In genomic region chr9:106903791-106904134, GRCm38 (mm10) we compare ENCODE assay signal across 8 mouse cellular contexts. TPM values are rescaled to one million over a fixed set of nuclear protein-coding genes. Genes with fewer than 3 reads are reported as not detected.
DNase-seq lines count a peak whose midpoint lies in the region; ATAC-seq lines count a peak whose summit lies in the region.
"Had no signal": no experiment of that assay in that cellular context is flagged by ENCODE, and none has a peak within 500 bp of the region (broad histone marks: within the 10 kb centered on the region; RNA-seq: fewer than 3 reads in every experiment).

No protein-coding gene starts in this region.

- 13% methylated on average over 1 of the region's 1 CpGs for WGBS in kidney, embryonic 14.5 days

- H3K4me3 ChIP-seq in kidney, embryonic 14.5 days (ENCODE audit: low read length): no peak overlapping the region
- H3K4me3 ChIP-seq: embryonic facial prominence, embryonic 13.5 days had no signal

- H3K9ac ChIP-seq in kidney, embryonic 14.5 days (ENCODE audit: low read depth, low read length): no peak overlapping the region
- H3K9ac ChIP-seq: embryonic facial prominence, embryonic 13.5 days had no signal

- H3K27ac ChIP-seq in kidney, embryonic 14.5 days (ENCODE audit: low read depth, low read length): no peak overlapping the region
- H3K27ac ChIP-seq: embryonic facial prominence, embryonic 13.5 days had no signal

- no peaks in the 10 kb centered on the region for H3K4me1 ChIP-seq in kidney, embryonic 14.5 days (ENCODE audit: control insufficient read depth, insufficient read depth, low read length)
- H3K4me1 ChIP-seq: embryonic facial prominence, embryonic 13.5 days had no signal

- H3K36me3 ChIP-seq in kidney, embryonic 14.5 days (ENCODE audit: control insufficient read depth, insufficient read depth, low read length): no peaks in the 10 kb centered on the region
- H3K36me3 ChIP-seq: embryonic facial prominence, embryonic 13.5 days had no signal

- no peaks in the 10 kb centered on the region for H3K9me3 ChIP-seq in kidney, embryonic 14.5 days (ENCODE audit: control insufficient read depth, low read length)
- H3K9me3 ChIP-seq: embryonic facial prominence, embryonic 13.5 days had no signal

- ATAC-seq in kidney, embryonic 14.5 days (ENCODE audit: low FRiP score, low TSS enrichment): no peak

- no peak overlapping the region for H3K4me2 ChIP-seq in kidney, embryonic 14.5 days (replicated peaks; ENCODE audit: low read depth, low read length)
- H3K4me2 ChIP-seq: embryonic facial prominence, embryonic 13.5 days had no signal

- peak; percentile 66 for DNase-seq in kidney, adult 9 months
- DNase-seq in ES-CJ7 (ENCODE audit: low read depth, low spot score): peak; percentile 74
- DNase-seq in R1 (ENCODE audit: low read depth, low spot score): peak; percentile 74
- DNase-seq in heart, postnatal 4 days: peak; percentile 59
- peak; percentile 76 for DNase-seq in retina, postnatal 1 day
- DNase-seq in ovary, adult 18-20 months (ENCODE audit: low spot score): no peak

- H3K27me3 ChIP-seq in kidney, embryonic 14.5 days (ENCODE audit: control insufficient read depth, insufficient read depth, low read length): no peaks in the 10 kb centered on the region
- H3K27me3 ChIP-seq: embryonic facial prominence, embryonic 13.5 days had no signal

RNA-seq across cellular contexts. Expression of gene Manf, which starts 12.0 kb away (rescaled TPM):
- polyA plus RNA-seq in kidney, embryonic 14.5 days (2014; fragmentation: Nextera tagmentation; extraction: Ambion mirVana): 295 and 319 TPM in 2 replicates
- 100 to 1,000 TPM; 137 to 160 TPM for total RNA-seq in heart, postnatal 4 days (2021)

RNA-seq across cellular contexts. Expression of gene Rbm15b, which starts 16.5 kb away (rescaled TPM):
- polyA plus RNA-seq in kidney, embryonic 14.5 days (2014; fragmentation: Nextera tagmentation; extraction: Ambion mirVana): 16.4 and 19.2 TPM in 2 replicates
- total RNA-seq in heart, postnatal 4 days (2021): 10 to 100 TPM; 21.6 to 26.1 TPM
